Mouse (Mus musculus) G1E-ER4 (cell line): ENCODE results near the gene Baiap2l1. TPM values are rescaled to one million over a fixed set of nuclear protein-coding genes. Genes with fewer than 3 reads are reported as not detected.

Experiments
- GATA1 ChIP-seq: IDR thresholded peaks from one replicate; pipeline ENCODE4 v1.8.0; 2012; ENCODE audit warnings: low read length, inconsistent platforms
- polyA plus RNA-seq: library from polyadenylated mRNA; stranded (reverse); fragments of >175 nt; gene quantifications from 2 replicates; pipeline ENCODE4 v1.2.3, GENCODE M21; 2012

The Baiap2l1 gene
- polyA plus RNA-seq, 1 experiment: not detected

- TF ChIP-seq GATA1: no peak
These were observed 102.0 kb downstream of the Baiap2l1 start for GRCm38 (mm10) chr5:144255632-144256540.

GRCm38 (mm10) chr5:144254811-144255631 is 102.9 kb downstream of the Baiap2l1 start:
- TF ChIP-seq GATA1: no peak

DNA sequence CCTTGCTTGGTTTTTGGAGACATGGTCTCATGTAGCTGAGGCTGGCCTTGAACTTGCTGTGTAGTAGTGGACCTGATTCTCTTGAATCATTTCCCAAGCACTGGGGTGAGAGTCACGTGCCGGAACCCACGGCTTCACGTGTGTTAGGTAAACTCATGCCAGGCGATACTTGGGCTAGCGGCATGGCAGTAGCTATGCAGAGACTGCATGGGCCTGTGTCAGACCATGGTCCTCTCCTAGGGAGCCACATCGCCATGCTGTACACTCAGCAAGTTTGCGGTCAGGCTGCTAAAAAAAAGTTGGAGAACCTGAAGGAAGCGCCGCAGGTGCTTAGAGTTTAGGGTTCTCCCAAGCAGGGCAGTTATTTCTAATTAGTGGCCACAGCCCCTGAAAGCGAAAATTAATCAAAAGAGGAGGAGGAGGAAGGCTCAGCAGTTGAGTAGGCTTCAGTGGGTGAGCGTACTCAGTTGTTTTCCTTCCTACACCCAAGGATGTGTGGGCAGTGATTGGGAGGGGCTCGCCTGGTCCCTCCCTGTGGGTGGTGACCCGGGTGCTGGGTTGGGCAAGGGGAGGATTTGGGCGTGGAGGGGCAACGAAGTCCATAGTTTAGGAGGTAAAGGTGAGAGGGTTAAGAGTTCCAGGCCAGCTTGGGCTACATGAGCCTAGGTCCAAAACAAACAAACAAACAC is 103.6 kb downstream of the Baiap2l1 start:
- TF ChIP-seq GATA1: no peak

DNA sequence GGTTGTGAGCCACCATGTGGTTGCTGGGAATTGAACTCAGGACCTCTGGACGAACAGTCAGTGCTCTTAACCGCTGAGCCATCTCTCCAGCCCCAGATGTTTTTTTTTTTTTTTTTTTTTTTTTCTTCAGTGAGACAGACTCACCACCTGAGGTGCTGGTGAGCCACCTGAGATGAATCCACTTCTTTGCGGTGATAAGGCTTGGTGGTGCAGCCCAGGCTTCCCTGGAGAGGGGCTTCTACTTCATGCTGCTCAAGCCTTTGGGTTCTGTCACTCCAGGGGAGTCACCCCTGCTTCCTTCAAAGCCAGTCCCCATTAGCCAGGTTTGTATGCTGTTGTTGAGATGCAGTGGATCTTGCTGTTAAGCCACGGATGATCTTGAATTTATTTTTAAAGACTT is 104.7 kb downstream of the Baiap2l1 start:
- no peak for TF ChIP-seq GATA1

DNA sequence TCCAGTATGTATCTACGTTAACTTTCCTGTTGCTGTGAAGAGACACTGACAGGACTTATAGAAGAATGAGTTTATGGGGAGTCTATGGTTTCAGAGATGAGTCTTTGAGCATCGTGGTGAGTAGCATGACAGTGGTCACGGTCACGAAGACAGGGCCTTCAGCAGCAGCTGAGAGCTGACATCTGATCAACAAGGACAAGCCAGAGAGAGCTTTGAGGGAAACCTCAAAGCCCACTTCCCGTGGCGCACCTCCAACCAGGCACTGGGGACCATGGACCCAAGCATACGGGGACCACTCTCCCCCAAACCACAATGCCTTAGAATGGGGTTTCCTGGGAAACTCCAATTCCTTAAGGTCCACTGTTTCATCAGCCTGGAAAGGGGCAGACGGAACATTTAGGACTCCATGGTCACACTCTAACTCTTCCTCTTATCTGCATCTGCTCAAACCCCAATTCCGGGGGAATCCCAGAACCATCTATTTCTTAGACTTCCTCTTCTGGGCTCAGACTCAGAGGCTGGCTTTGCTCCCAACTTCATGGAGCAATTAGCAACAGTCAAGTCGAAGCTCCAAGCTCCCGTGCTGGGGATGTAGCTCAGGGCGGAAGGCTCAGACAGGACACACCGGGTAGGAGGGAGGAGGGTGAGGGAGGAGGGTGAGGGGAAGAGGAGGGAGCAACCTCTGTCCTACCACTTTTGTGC is 105.9 kb downstream of the Baiap2l1 start:
- TF ChIP-seq GATA1: no peak

DNA sequence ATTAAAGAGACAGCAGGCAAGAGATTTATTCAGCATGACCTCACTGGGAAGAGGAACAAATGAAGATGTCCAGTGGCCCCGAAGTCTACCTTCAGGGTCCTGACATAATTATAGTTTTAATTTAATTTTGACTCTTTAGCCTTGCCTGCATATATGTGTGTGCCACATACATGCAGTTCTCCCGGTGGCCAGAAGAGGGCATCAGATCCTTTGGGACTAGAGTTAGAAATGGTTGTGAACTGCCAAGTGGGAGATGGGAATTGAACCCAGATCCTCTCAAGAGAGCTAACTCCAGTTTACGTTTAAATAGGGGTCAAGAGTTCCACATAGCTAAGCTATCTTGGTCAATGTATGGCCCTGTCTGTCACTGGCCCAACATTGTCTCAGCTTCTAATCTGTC is 108.0 kb downstream of the Baiap2l1 start:
- no peak for TF ChIP-seq GATA1

- TF ChIP-seq GATA1: no peak
These were observed 109.9 kb downstream of the Baiap2l1 start for GRCm38 (mm10) chr5:144247906-144248585.

DNA sequence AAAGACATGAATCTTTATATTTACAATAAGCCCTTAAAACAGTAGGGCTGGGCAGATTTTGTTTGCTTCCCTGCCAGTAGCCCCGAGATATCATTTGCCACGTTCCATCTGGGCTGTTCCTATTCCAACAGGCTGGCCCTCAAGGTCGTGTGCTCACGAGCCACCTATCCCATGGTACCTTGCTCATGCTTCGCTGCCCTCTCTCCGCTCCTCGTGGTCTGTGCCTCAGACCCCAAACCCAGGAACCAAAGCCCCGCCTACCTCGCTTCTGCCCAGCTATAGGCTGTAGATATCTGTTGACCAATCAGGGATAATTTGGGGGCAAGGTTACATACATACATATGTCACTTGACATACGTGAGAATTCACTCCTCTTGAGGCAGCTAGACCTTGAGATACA is 110.6 kb downstream of the Baiap2l1 start:
- no peak for TF ChIP-seq GATA1

DNA sequence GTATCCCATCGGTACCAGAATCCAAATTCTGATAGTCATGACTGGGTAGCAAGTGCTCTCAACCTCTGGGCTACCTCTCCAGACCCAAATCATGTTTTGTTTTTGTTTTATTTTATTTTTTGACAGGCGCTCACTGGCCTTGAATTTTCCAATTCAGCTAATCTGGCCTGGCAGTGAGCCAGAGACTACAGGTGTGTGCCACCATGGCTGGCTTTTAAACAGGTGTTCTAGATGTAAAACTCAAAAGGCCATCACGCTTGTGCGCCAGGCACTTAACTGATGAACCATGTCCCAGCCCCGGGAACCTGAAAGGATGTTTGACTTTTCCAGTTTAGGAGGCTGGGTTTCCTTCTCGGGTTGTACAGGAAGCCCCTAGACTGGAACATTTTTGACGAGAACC is 111.2 kb downstream of the Baiap2l1 start:
- no peak for TF ChIP-seq GATA1

DNA sequence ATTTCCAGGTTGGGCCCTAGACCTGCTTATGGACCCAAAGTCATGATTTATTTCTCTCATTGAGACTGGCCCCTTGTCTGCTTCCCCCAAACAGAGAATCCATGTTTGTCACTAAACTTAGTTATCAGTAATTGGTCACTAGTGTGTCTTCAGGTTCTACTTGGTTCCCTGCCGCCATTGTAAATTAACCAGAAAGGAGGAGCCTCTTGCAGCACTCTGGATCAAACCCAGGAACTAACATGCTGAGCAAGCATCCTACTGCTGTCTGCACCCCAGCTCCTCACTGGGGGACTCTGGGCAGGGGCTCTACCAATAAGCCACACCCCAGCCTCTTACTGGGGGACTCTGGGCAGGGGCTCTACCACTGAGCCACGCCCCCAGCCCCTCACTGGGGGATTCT is 112.3 kb downstream of the Baiap2l1 start:
- TF ChIP-seq GATA1: no peak

- TF ChIP-seq GATA1: no peak
These were observed 113.9 kb downstream of the Baiap2l1 start, which contains the start of gene Bri3 for GRCm38 (mm10) chr5:144243901-144244487. Gene Bri3, plus strand, starts transcription at chr5:144244437.

DNA sequence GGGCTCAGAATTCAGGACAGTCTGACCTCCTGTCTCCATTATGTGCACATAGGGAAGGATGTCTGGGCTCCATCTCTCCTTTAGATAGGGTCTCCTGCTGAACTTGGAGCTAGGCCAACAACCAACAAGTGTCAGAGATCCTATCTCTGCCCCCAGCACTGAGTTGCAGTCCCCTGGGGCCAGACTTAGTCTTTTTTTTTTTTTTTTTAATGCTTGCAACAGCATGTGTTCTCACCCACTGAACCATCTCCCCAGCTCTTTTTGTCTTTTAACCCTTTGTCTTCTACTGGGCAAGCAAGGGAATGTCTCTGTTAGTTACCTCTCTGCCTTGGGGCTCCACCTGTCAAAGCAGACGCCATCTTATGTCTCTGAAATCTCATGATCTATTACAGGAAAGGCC is 118.9 kb downstream of the Baiap2l1 start:
- TF ChIP-seq GATA1: no peak

DNA sequence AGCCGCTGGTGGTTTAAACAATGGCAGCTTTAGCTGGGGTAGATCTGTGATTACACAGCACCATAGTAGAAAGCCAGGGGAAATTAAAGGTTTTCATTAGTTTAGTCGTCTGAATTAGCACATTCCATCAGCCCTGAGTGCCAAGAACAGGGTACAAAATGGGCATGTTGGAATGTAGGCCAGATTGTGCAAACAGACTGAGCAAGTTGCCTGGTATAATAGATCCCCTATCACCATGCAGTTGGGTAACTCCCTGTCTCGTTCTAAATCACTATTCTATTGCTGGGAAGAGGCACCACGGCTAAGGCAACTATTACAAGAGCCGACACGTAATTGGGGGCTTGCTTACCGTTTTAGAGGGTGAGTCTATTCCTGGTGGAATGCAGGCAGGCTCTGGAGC is 123.2 kb downstream of the Baiap2l1 start:
- TF ChIP-seq GATA1: no peak

DNA sequence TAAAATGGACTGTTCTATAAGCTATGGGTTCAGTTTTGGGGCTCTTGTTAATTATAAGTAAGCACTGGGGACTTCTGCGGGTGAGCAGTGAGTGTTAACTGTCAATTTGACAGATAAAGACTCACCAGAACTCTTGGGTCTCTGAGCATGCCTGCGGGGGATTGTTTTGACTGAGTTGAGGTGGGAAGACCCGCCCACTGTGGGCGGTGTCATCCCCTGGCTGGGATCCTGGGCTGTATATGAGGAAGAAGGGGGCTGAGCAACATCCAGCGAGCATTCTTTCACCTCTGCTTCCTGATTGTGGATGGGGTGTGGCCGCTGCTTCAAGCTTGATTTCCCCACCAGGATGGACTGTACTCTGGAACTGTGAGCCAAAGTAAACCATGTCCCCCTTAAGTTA is 123.7 kb downstream of the Baiap2l1 start:
- TF ChIP-seq GATA1: no peak

DNA sequence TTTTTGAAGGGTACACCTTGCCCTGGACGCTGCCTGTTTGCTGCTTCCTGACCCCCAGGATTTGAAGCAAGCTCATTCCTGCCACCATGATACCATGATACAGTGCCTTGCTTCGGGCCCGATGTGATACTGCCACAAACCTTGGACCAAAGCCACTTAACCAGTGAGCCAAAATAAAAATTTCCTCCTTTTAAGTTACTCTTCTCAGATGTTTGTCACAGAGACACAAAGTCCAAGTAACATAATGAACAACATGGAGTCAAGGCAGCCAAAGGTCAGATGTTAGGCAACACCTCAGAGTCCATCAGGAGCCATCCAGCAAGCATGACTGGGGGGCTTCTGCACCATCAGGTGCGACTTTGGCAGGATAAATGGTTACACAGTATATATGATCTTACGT is 125.4 kb downstream of the Baiap2l1 start:
- TF ChIP-seq GATA1: no peak
